Mouse (Mus musculus) hindbrain, embryonic 14.5 days (tissue): Measurements from ENCODE around the gene Rora. TPM values are rescaled to one million over a fixed set of nuclear protein-coding genes. Genes with fewer than 3 reads are reported as not detected.

Experiments
- ATAC-seq: fragments of 200-750 bp; cut with Nextera tagmentation; 2 replicates; pipeline ENCODE4 v1.8.0; 2017; ENCODE audit warnings: moderate number of reproducible peaks, mild to moderate bottlenecking, moderate TSS enrichment, moderate library complexity; ENCODE audit not compliant: low FRiP score
- DNase-seq: peaks from one replicate; pipeline ENCODE4 v3.0.0-alpha.2; 2015; ENCODE audit warnings: low spot score
- H3K27ac ChIP-seq: fragments of 300-500 bp; sonication (generic); 2 replicates; pipeline ENCODE4 v1.5.1; 2014; ENCODE audit warnings: mild to moderate bottlenecking, moderate library complexity
- H3K27me3 ChIP-seq: fragments of 300-500 bp; sonication (generic); 2 replicates; pipeline ENCODE4 v1.6.1; 2014; ENCODE audit warnings: mild to moderate bottlenecking, low read length, mixed read lengths; ENCODE audit not compliant: control insufficient read depth, insufficient read depth
- H3K36me3 ChIP-seq: fragments of 300-500 bp; sonication (generic); replicated peaks from 2 replicates; pipeline ENCODE4 v1.6.1; 2014; ENCODE audit not compliant: control insufficient read depth, insufficient read depth
- H3K4me1 ChIP-seq: fragments of 300-500 bp; sonication (generic); replicated peaks from 2 replicates; pipeline ENCODE4 v1.6.1; 2014; ENCODE audit warnings: antibody characterized with exemption, low read length, mixed read lengths; ENCODE audit not compliant: control insufficient read depth, insufficient read depth
- H3K4me2 ChIP-seq: fragments of 300-500 bp; sonication (generic); replicated peaks from 2 replicates; pipeline ENCODE4 v1.6.1; 2014; ENCODE audit warnings: mild to moderate bottlenecking, moderate library complexity
- H3K4me3 ChIP-seq: fragments of 300-500 bp; sonication (generic); replicated peaks from 2 replicates; pipeline ENCODE4 v1.5.1; 2014; ENCODE audit warnings: mild to moderate bottlenecking, low read length
- H3K9ac ChIP-seq: fragments of 300-500 bp; sonication (generic); 2 replicates; pipeline ENCODE4 v1.6.1; 2014
- H3K9me3 ChIP-seq: fragments of 300-500 bp; sonication (generic); 2 replicates; pipeline ENCODE4 v1.6.1; 2016; ENCODE audit warnings: low read length; ENCODE audit not compliant: control insufficient read depth
- WGBS: fragments of 180-500 bp; shearing (Covaris S2); extraction: QIAGEN DNeasy Blood & Tissue Kit; methylation state at CpG from one replicate; pipeline ENCODE4 v1.1.7; 2014; 5-methylcytosine and 5-hydroxymethylcytosine counted together
- polyA plus RNA-seq: library from polyadenylated mRNA; unstranded; fragments of >200 nt; fragmentation: Nextera tagmentation; extraction: Ambion mirVana; gene quantifications from 2 replicates; pipeline ENCODE4 v1.2.1, GENCODE M21; 2014

Rora gene
- polyA plus RNA-seq, 1 experiment from 2014 or later: 22.0 TPM

- no peak overlapping the region for H3K27ac ChIP-seq
- no peaks in the 10 kb centered on the region for H3K27me3 ChIP-seq
- H3K4me1 ChIP-seq: peaks cover 3% of the 10 kb centered on the region; the same call in 1 of the 2 replicates
- no peak for DNase-seq
- H3K9ac ChIP-seq: no peak overlapping the region
- no peaks in the 10 kb centered on the region for H3K9me3 ChIP-seq
- no peak for ATAC-seq
- no peak overlapping the region for H3K4me3 ChIP-seq
- 57% methylated on average over 6 of the region's 6 CpGs for WGBS
- no peak overlapping the region for H3K4me2 ChIP-seq
- H3K36me3 ChIP-seq: no peaks in the 10 kb centered on the region
Measured at GRCm38 (mm10) chr9:69242538-69242937, 589.0 kb downstream of the Rora start.

- WGBS: 35% methylated on average over 6 of the region's 6 CpGs
- H3K4me3 ChIP-seq: no peak overlapping the region
Measured at GRCm38 (mm10) chr9:69243626-69244025, 590.0 kb downstream of the Rora start.

GRCm38 (mm10) chr9:69246225-69246624, 592.6 kb downstream of the Rora start:
- DNase-seq: no peak
- Histone ChIP-seq H3K4me3 (no peak overlapping the region), H3K36me3 (no peaks in the 10 kb centered on the region), H3K9me3 (no peaks in the 10 kb centered on the region), H3K9ac (no peak overlapping the region), H3K27ac (no peak overlapping the region), H3K4me2 (no peak overlapping the region), H3K27me3 (no peaks in the 10 kb centered on the region), H3K4me1 (peaks cover 3% of the 10 kb centered on the region; the same call in 1 of the 2 replicates)
- no peak for ATAC-seq
- 73% methylated on average over 3 of the region's 3 CpGs for WGBS

More at GRCm38 (mm10) chr9:69243626-69244025, 590.0 kb downstream of the Rora start:
- H3K4me1 ChIP-seq: peaks cover 3% of the 10 kb centered on the region; the same call in 1 of the 2 replicates
- H3K36me3 ChIP-seq: no peaks in the 10 kb centered on the region
- no peak for ATAC-seq
- no peaks in the 10 kb centered on the region for H3K9me3 ChIP-seq
- H3K27ac ChIP-seq: no peak overlapping the region
- no peak overlapping the region for H3K9ac ChIP-seq
- peak; percentile 29 for DNase-seq
- no peaks in the 10 kb centered on the region for H3K27me3 ChIP-seq
- H3K4me2 ChIP-seq: no peak overlapping the region

- H3K27ac ChIP-seq: no peak overlapping the region
- H3K36me3 ChIP-seq: no peaks in the 10 kb centered on the region
- H3K27me3 ChIP-seq: no peaks in the 10 kb centered on the region
- ATAC-seq (no peak), DNase-seq (no peak)
- H3K9me3 ChIP-seq: no peaks in the 10 kb centered on the region
- no peak overlapping the region for H3K4me3 ChIP-seq
- no peak overlapping the region for H3K9ac ChIP-seq
- WGBS: 97% methylated on average over 3 of the region's 3 CpGs
- H3K4me1 ChIP-seq: no peaks in the 10 kb centered on the region; the same call in 1 of the 2 replicates
- H3K4me2 ChIP-seq: no peak overlapping the region
Measured at GRCm38 (mm10) chr9:69249586-69249985, 596.0 kb downstream of the Rora start.

- Histone ChIP-seq H3K36me3 (no peaks in the 10 kb centered on the region), H3K9ac (no peak overlapping the region), H3K4me2 (no peak overlapping the region), H3K9me3 (no peaks in the 10 kb centered on the region), H3K4me1 (no peaks in the 10 kb centered on the region; the same call in 1 of the 2 replicates), H3K27me3 (no peaks in the 10 kb centered on the region), H3K27ac (no peak overlapping the region), H3K4me3 (no peak overlapping the region)
- ATAC-seq (no peak), DNase-seq (no peak)
- 95% methylated on average over 8 of the region's 8 CpGs for WGBS
Measured at GRCm38 (mm10) chr9:69250326-69250725, 596.7 kb downstream of the Rora start.

- Histone ChIP-seq H3K9me3 (no peaks in the 10 kb centered on the region), H3K4me2 (no peak overlapping the region), H3K4me1 (peaks cover 11% of the 10 kb centered on the region), H3K4me3 (no peak overlapping the region), H3K36me3 (no peaks in the 10 kb centered on the region), H3K27me3 (no peaks in the 10 kb centered on the region), H3K27ac (no peak overlapping the region), H3K9ac (no peak overlapping the region)
- WGBS: 62% methylated on average over 5 of the region's 5 CpGs
- ATAC-seq (no peak), DNase-seq (no peak)
Measured at GRCm38 (mm10) chr9:69258506-69258905, 604.9 kb downstream of the Rora start.

GRCm38 (mm10) chr9:69259382-69259781, 605.8 kb downstream of the Rora start:
- no peaks in the 10 kb centered on the region for H3K9me3 ChIP-seq
- no peak overlapping the region for H3K4me2 ChIP-seq
- H3K4me3 ChIP-seq: no peak overlapping the region
- H3K27me3 ChIP-seq: no peaks in the 10 kb centered on the region
- H3K27ac ChIP-seq: no peak overlapping the region
- DNase-seq (peak; percentile 50), ATAC-seq (peak; percentile 77; the same call in 1 of the 2 replicates)
- WGBS: 6% methylated on average over 9 of the region's 9 CpGs
- peaks cover 11% of the 10 kb centered on the region for H3K4me1 ChIP-seq
- no peaks in the 10 kb centered on the region for H3K36me3 ChIP-seq
- 0 out of 2 replicates have a peak overlapping the region, but pooled peaks have one; percentile 20 for H3K9ac ChIP-seq

- Histone ChIP-seq H3K27ac (no peak overlapping the region), H3K4me1 (no peaks in the 10 kb centered on the region), H3K27me3 (no peaks in the 10 kb centered on the region), H3K4me2 (no peak overlapping the region), H3K9ac (no peak overlapping the region), H3K9me3 (no peaks in the 10 kb centered on the region), H3K4me3 (no peak overlapping the region), H3K36me3 (no peaks in the 10 kb centered on the region)
- ATAC-seq: no peak
- no peak for DNase-seq
- WGBS: 86% methylated on average over 7 of the region's 7 CpGs
Measured at GRCm38 (mm10) chr9:69265151-69265550, 611.6 kb downstream of the Rora start.

- Histone ChIP-seq H3K27ac (no peak overlapping the region), H3K27me3 (no peaks in the 10 kb centered on the region), H3K4me1 (0 out of 2 replicates have a peak, but pooled peaks cover 5% of the 10 kb centered on the region), H3K4me2 (no peak overlapping the region), H3K4me3 (no peak overlapping the region), H3K9me3 (no peaks in the 10 kb centered on the region), H3K9ac (no peak overlapping the region), H3K36me3 (no peaks in the 10 kb centered on the region)
- no peak for DNase-seq
- ATAC-seq: no peak
- WGBS: 36% methylated on average over 8 of the region's 8 CpGs
Measured at GRCm38 (mm10) chr9:69270374-69270773, 616.8 kb downstream of the Rora start.

- Histone ChIP-seq H3K27ac (no peak overlapping the region), H3K4me1 (0 out of 2 replicates have a peak, but pooled peaks cover 5% of the 10 kb centered on the region), H3K27me3 (no peaks in the 10 kb centered on the region), H3K9me3 (no peaks in the 10 kb centered on the region), H3K4me3 (no peak overlapping the region), H3K9ac (no peak overlapping the region), H3K4me2 (no peak overlapping the region), H3K36me3 (no peaks in the 10 kb centered on the region)
- ATAC-seq (no peak), DNase-seq (no peak)
- WGBS: 23% methylated on average over 7 of the region's 7 CpGs
Measured at GRCm38 (mm10) chr9:69270931-69271330, 617.3 kb downstream of the Rora start.
